20 mouse cellular contexts compared by ENCODE assay signal in the genomic region with DNA sequence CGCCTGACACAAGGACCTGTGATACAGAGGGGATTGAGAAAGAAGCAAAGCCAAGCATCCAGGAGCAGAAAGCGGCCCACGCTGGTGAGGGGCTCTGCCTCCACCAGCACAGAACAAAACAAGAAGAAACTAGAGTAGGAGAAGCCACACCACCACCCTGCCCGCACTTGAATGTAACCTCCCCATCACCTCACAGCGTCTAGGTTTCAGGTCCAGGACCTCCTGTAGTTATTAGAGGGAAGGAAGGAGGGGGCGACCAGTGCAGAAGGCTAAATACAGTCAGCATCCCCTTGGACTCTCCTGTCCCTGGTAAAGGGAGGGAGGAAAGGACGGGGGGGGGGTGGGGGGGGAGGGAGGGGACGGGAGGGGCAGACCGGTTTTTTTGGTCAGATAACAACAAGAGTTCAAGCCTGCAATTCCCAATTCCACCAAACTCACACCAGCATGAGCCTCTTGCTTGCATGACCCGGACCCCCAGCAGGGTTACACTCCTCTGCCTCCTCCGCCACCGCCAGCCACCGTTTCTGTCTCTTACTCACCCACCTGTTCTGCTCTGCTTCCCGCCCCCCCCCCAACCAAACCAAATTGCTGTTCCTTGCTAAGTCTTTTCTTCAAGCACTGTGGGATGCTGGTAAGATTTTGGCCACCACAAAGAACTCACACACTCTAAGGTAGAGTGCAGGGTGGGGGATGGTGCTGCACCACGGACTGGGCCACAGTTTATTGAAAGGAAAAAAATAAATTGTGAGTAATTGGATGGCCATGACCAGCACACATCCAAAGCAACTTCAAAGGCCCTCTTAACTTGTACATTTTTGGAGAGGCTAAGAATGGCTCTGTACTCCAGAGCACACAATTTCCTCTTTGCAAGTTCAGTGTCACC. TPM values are rescaled to one million over a fixed set of nuclear protein-coding genes. Genes with fewer than 3 reads are reported as not detected.
DNase-seq lines count a peak whose midpoint lies in the region; ATAC-seq lines count a peak whose summit lies in the region.
"Had no signal": no experiment of that assay in that cellular context is flagged by ENCODE, and none has a peak within 500 bp of the region (broad histone marks: within the 10 kb centered on the region; RNA-seq: fewer than 3 reads in every experiment).

No protein-coding gene starts in this region.

- no peak overlapping the region for H3K27ac ChIP-seq in forebrain, embryonic 11.5 days (ENCODE audit: low read depth, low read length)
- no peak overlapping the region for H3K27ac ChIP-seq in forebrain, embryonic 16.5 days (ENCODE audit: low read length)
- H3K27ac ChIP-seq in lung, embryonic 15.5 days, result no peak overlapping the region
- no peak overlapping the region for H3K27ac ChIP-seq in limb, embryonic 13.5 days
- H3K27ac ChIP-seq: liver, embryonic 15.5 days had no signal

- peak; percentile 64 for ATAC-seq in forebrain, embryonic 11.5 days (replicated peaks; ENCODE audit: low FRiP score)
- no peak for ATAC-seq in forebrain, embryonic 16.5 days
- ATAC-seq in lung, embryonic 15.5 days (ENCODE audit: borderline replicate concordance, extremely low read depth, low FRiP score, low TSS enrichment), result 0 out of 2 replicates have a peak, but pooled peaks have one; percentile 31
- peak; percentile 30 for ATAC-seq in limb, embryonic 13.5 days (ENCODE audit: low FRiP score, low read depth)
- no peak for ATAC-seq in inflammation-experienced regulatory T-cells, adult 6 months

- H3K4me2 ChIP-seq in forebrain, embryonic 11.5 days (ENCODE audit: low read depth, low read length, severe bottlenecking), result no peak overlapping the region
- H3K4me2 ChIP-seq in forebrain, embryonic 16.5 days (ENCODE audit: low read length), result no peak overlapping the region
- no peak overlapping the region for H3K4me2 ChIP-seq in lung, embryonic 15.5 days
- H3K4me2 ChIP-seq in limb, embryonic 13.5 days (replicated peaks), result no peak overlapping the region
- H3K4me2 ChIP-seq: heart, embryonic 12.5 days; liver, embryonic 15.5 days had no signal

- no peaks in the 10 kb centered on the region for H3K9me3 ChIP-seq in forebrain, embryonic 11.5 days (ENCODE audit: control insufficient read depth, low read length)
- H3K9me3 ChIP-seq in forebrain, embryonic 16.5 days (ENCODE audit: control insufficient read depth, low read length), result no peaks in the 10 kb centered on the region
- no peaks in the 10 kb centered on the region for H3K9me3 ChIP-seq in lung, embryonic 15.5 days
- no peaks in the 10 kb centered on the region for H3K9me3 ChIP-seq in limb, embryonic 13.5 days
- H3K9me3 ChIP-seq: heart, embryonic 12.5 days; liver, embryonic 15.5 days had no signal

- H3K9ac ChIP-seq in forebrain, embryonic 11.5 days (ENCODE audit: low read length), result no peak overlapping the region
- no peak overlapping the region for H3K9ac ChIP-seq in forebrain, embryonic 16.5 days (replicated peaks; ENCODE audit: low read depth, low read length)
- no peak overlapping the region for H3K9ac ChIP-seq in lung, embryonic 15.5 days
- no peak overlapping the region for H3K9ac ChIP-seq in limb, embryonic 13.5 days
- H3K9ac ChIP-seq: heart, embryonic 12.5 days; liver, embryonic 15.5 days had no signal

- no peak overlapping the region for H3K4me3 ChIP-seq in forebrain, embryonic 11.5 days (ENCODE audit: low read depth, low read length)
- no peak overlapping the region for H3K4me3 ChIP-seq in forebrain, embryonic 16.5 days (replicated peaks; ENCODE audit: low read length)
- no peak overlapping the region for H3K4me3 ChIP-seq in lung, embryonic 15.5 days
- no peak overlapping the region for H3K4me3 ChIP-seq in limb, embryonic 13.5 days
- H3K4me3 ChIP-seq: heart, embryonic 12.5 days; liver, embryonic 15.5 days had no signal

- 2% methylated on average over 14 of the region's 15 CpGs for WGBS in forebrain, embryonic 11.5 days
- WGBS in forebrain, embryonic 16.5 days, result 5% methylated on average over 12 of the region's 15 CpGs
- WGBS in lung, embryonic 15.5 days, result 6% methylated on average over 12 of the region's 15 CpGs
- 5% methylated on average over 12 of the region's 15 CpGs for WGBS in limb, embryonic 13.5 days

- no peaks in the 10 kb centered on the region for H3K4me1 ChIP-seq in forebrain, embryonic 11.5 days (replicated peaks; ENCODE audit: control insufficient read depth, insufficient read depth, low read length)
- no peaks in the 10 kb centered on the region for H3K4me1 ChIP-seq in forebrain, embryonic 16.5 days (replicated peaks; ENCODE audit: control insufficient read depth, insufficient read depth, low read length)
- H3K4me1 ChIP-seq in lung, embryonic 15.5 days, result no peaks in the 10 kb centered on the region
- no peaks in the 10 kb centered on the region for H3K4me1 ChIP-seq in limb, embryonic 13.5 days
- H3K4me1 ChIP-seq: heart, embryonic 12.5 days; liver, embryonic 15.5 days had no signal

- H3K36me3 ChIP-seq in forebrain, embryonic 11.5 days (ENCODE audit: control insufficient read depth, insufficient read depth, low read length), result no peaks in the 10 kb centered on the region
- H3K36me3 ChIP-seq in forebrain, embryonic 16.5 days (ENCODE audit: control insufficient read depth, insufficient read depth), result no peaks in the 10 kb centered on the region
- H3K36me3 ChIP-seq in lung, embryonic 15.5 days, result no peaks in the 10 kb centered on the region
- H3K36me3 ChIP-seq in limb, embryonic 13.5 days, result no peaks in the 10 kb centered on the region
- H3K36me3 ChIP-seq: heart, embryonic 12.5 days; liver, embryonic 15.5 days had no signal

- H3K27me3 ChIP-seq in forebrain, embryonic 11.5 days (ENCODE audit: control insufficient read depth, insufficient read depth, low read length), result peaks cover 59% of the 10 kb centered on the region
- H3K27me3 ChIP-seq in forebrain, embryonic 16.5 days (replicated peaks; ENCODE audit: control insufficient read depth, insufficient read depth, low read length), result peaks cover 57% of the 10 kb centered on the region
- H3K27me3 ChIP-seq in lung, embryonic 15.5 days, result peaks cover 70% of the 10 kb centered on the region
- H3K27me3 ChIP-seq in limb, embryonic 13.5 days, result peaks cover 98% of the 10 kb centered on the region

- peak; percentile 52 for DNase-seq in forebrain, embryonic 11.5 days (ENCODE audit: low spot score)
- DNase-seq in lung, postnatal 36 days, result no peak
- peak; percentile 14 for DNase-seq in ZHBTc4 (ENCODE audit: low read depth, low spot score)
- DNase-seq in cerebellum, postnatal 10 days, result no peak
- DNase-seq: adrenal gland, postnatal 25 days; cerebellum, adult 11 months; cerebellum, postnatal 14 days; heart, postnatal 14 days; kidney, adult 2 months; kidney, postnatal 36 days; lung, postnatal 10 days; retina, postnatal 1 day; thymus, adult 2 months had no signal

RNA-seq across cellular contexts. Expression of gene Nkx3-2, which starts 19.2 kb away (rescaled TPM):
- polyA plus RNA-seq in forebrain, embryonic 11.5 days (2014; fragmentation: Nextera tagmentation; extraction: Ambion mirVana), result not detected in 2 replicates
- not detected in 2 replicates for polyA plus RNA-seq in forebrain, embryonic 16.5 days (2015; fragmentation: Nextera tagmentation; extraction: Ambion mirVana)
- polyA plus RNA-seq in lung, embryonic 15.5 days (2015; fragmentation: Nextera tagmentation; extraction: Ambion mirVana), result not detected in 2 replicates
- 5.2 and 5.7 TPM in 2 replicates for polyA plus RNA-seq in limb, embryonic 13.5 days (2015; fragmentation: Nextera tagmentation; extraction: Ambion mirVana)
- not detected for polyA plus RNA-seq in inflammation-experienced regulatory T-cells, adult 6 months (2017; shearing (Covaris generic))
- polyA plus RNA-seq: gonadal fat pad, adult 2 months; kidney, adult 2 months; liver, embryonic 15.5 days; thymus, adult 2 months had no signal

RNA-seq across cellular contexts. Expression of gene Rab28, which starts 37.2 kb away (rescaled TPM):
- polyA plus RNA-seq in forebrain, embryonic 11.5 days (2014; fragmentation: Nextera tagmentation; extraction: Ambion mirVana), result 95.8 and 98.2 TPM in 2 replicates
- 68.8 and 77.2 TPM in 2 replicates for polyA plus RNA-seq in forebrain, embryonic 16.5 days (2015; fragmentation: Nextera tagmentation; extraction: Ambion mirVana)
- 64.1 and 65.3 TPM in 2 replicates for polyA plus RNA-seq in lung, embryonic 15.5 days (2015; fragmentation: Nextera tagmentation; extraction: Ambion mirVana)
- polyA plus RNA-seq in limb, embryonic 13.5 days (2015; fragmentation: Nextera tagmentation; extraction: Ambion mirVana), result 87.4 and 90.1 TPM in 2 replicates
- 10 to 100 TPM; 19.1 to 31.4 (median 20.1) TPM for polyA plus RNA-seq in inflammation-experienced regulatory T-cells, adult 6 months (2017; shearing (Covaris generic))

Comparison
In these comparisons a context has a peak if more than half of its experiments do, and no peak if none do; other contexts are left out.
1. ATAC-seq: peak in forebrain, embryonic 11.5 days (single experiment), lung, embryonic 15.5 days (single experiment) and limb, embryonic 13.5 days (single experiment); none in forebrain, embryonic 16.5 days (single experiment) and inflammation-experienced regulatory T-cells, adult 6 months (single experiment).
2. DNase-seq: peak in forebrain, embryonic 11.5 days (single experiment) and ZHBTc4 (single experiment); none in lung, postnatal 36 days (single experiment) and cerebellum, postnatal 10 days (0 of 2).